Mouse (Mus musculus) CD4-positive, CD25-positive, alpha-beta regulatory T cell (primary cell): Measurements from ENCODE around the gene Col4a1. TPM values are rescaled to one million over a fixed set of nuclear protein-coding genes. Genes with fewer than 3 reads are reported as not detected.

Experiments
- polyA plus RNA-seq: library from polyadenylated mRNA; unstranded; fragments of 100-300 nt; shearing (Covaris generic); gene quantifications from one replicate; pipeline ENCODE4 v1.2.1, GENCODE M21; 2017

Col4a1 gene
- polyA plus RNA-seq = 0.24 TPM

GRCm38 (mm10) chr8:11312349-11313175 is at the start of gene Col4a1, which contains the start of gene Col4a2:
Col4a1 (minus strand) TSS chr8:11312826.
Col4a2 (plus strand) TSS chr8:11312805.

Other genes starting within 250 kb of the Col4a1 start
- 0.08 TPM for gene Col4a2, start within 50 bp of the Col4a1 start, polyA plus RNA-seq
- 5.2 TPM for gene Rab20, start 165.9 kb upstream of the Col4a1 start, polyA plus RNA-seq
- gene Naxd, start 184.7 kb upstream of the Col4a1 start, polyA plus RNA-seq = 75.9 TPM
- 36.9 TPM for gene Cars2, start 238.0 kb upstream of the Col4a1 start, polyA plus RNA-seq
- 91.8 TPM for gene Ing1, start 242.7 kb upstream of the Col4a1 start, polyA plus RNA-seq